Mouse (Mus musculus) CH12.LX (cell line): Measurements from ENCODE around the gene Zc3h6.

Source experiments
- CHD1 ChIP-seq: IDR thresholded peaks from 2 replicates; pipeline ENCODE4 v1.6.1; 2012; ENCODE audit warnings: low read depth, low read length, improper control_type of control experiment, inconsistent platforms
- CTCF ChIP-seq, 2 experiments: IDR thresholded peaks in 1 of 2; conservative IDR thresholded peaks in 1 of 2; 2 replicates each; pipeline ENCODE4 v1.5.1; 2011 to 2012; ENCODE audit warnings: low read depth in 2 of 2, low read length in 2 of 2, improper control_type of control experiment in 1 of 2, inconsistent platforms in 1 of 2, mild to moderate bottlenecking in 1 of 2, moderate library complexity in 1 of 2
- E2F4 ChIP-seq: IDR thresholded peaks from 2 replicates; pipeline ENCODE4 v1.6.1; 2011; ENCODE audit warnings: low read depth, low read length, improper control_type of control experiment; ENCODE audit not compliant: insufficient replicate concordance
- GABPA ChIP-seq: IDR thresholded peaks from 2 replicates; pipeline ENCODE4 v1.6.1; 2012; ENCODE audit warnings: low read depth, low read length, improper control_type of control experiment, inconsistent platforms; ENCODE audit not compliant: insufficient replicate concordance
- KAT2A ChIP-seq: IDR thresholded peaks from 2 replicates; pipeline ENCODE4 v1.6.1; 2012; ENCODE audit warnings: low read length, improper control_type of control experiment, inconsistent platforms; ENCODE audit not compliant: insufficient replicate concordance
- MEF2A ChIP-seq: IDR thresholded peaks from 2 replicates; pipeline ENCODE4 v1.6.1; 2014; ENCODE audit warnings: low read depth, mild to moderate bottlenecking, inconsistent platforms, low read length, improper control_type of control experiment, borderline replicate concordance
- SIN3A ChIP-seq: IDR thresholded peaks from 2 replicates; pipeline ENCODE4 v1.6.1; 2012; ENCODE audit warnings: low read length, improper control_type of control experiment, inconsistent platforms
- TBP ChIP-seq: conservative IDR thresholded peaks from 2 replicates; pipeline ENCODE4 v1.6.1; 2011; ENCODE audit warnings: low read depth, low read length, improper control_type of control experiment
- ZKSCAN1 ChIP-seq: IDR thresholded peaks from 2 replicates; pipeline ENCODE4 v1.6.1; 2012; ENCODE audit warnings: low read depth, inconsistent platforms, low read length, improper control_type of control experiment, borderline replicate concordance

- TF ChIP-seq ZKSCAN1 = no peak
- TF ChIP-seq CTCF (conservative IDR thresholded peaks at IDR 0.05 in 1 of 2, IDR thresholded peaks at IDR 0.05 in 1 of 2; ENCODE audit: low read depth in 2 of 2, low read length in 2 of 2) = no peak
- no peak for TF ChIP-seq MEF2A
- TF ChIP-seq KAT2A = no peak
- TF ChIP-seq TBP = no peak
- no peak for TF ChIP-seq CHD1
- TF ChIP-seq SIN3A = no peak
- no peak for TF ChIP-seq GABPA
- TF ChIP-seq E2F4 = no peak
Observed at GRCm38 (mm10) chr2:128954186-128954585, 13.0 kb upstream of the Zc3h6 start.
